Mouse (Mus musculus): Measurements from ENCODE around the gene Cd9.

DNA sequence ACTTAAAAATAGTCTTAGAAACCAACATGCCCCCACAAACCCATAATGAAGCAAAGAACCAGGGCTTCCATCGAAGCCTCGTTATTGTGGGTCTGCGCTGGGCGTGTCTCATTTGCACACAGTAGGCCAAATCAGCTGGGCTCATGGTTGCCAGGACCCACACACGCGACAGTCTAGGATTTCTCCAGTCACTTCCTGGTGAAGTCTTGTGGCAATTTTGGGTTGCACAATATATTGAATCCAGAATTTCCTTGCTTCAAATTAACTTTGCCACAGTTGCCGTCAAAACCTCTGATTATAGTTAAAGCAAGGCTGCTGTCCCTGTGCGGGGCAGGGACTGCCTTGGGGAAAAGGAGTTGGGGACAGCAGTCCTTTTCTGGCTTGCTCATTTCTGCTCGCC, 39.9 kb downstream of the Cd9 start:
- TF ChIP-seq EP300 (optimal IDR thresholded peaks at IDR 0.05) (no peak), CTCF (IDR thresholded peaks at IDR 0.05; ENCODE audit: low read depth) (no peak)

Data from stomach, postnatal 0 days (tissue).